Mouse (Mus musculus): Measurements from ENCODE around the gene Ttc7. TPM values are rescaled to one million over a fixed set of nuclear protein-coding genes. Genes with fewer than 3 reads are reported as not detected.

The Ttc7 gene
- polyA plus RNA-seq, 1 experiment from 2014 or later: 7.7 TPM

DNA sequence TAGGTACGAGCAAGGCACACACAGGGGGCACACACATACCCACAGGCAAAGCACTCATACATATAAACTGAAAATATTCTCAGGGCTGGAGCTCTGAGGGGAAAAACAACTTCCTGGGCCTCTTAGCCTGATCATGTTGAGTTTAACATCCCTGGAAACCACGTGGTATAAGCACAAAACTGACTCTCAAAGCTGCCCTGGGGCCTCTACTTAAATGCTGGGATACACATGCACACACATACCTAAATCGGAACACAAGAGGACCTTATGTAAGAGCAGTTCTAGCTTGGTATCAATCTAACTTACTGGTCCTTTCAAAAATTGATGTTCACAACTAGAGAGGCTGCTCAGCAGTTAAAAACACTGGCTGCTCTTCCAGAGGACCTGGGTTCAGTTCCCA lies 146.7 kb downstream of the Ttc7 start:
- 83% methylated on average over 3 of the region's 3 CpGs for WGBS
- Histone ChIP-seq H3K36me3 (peaks cover 57% of the 10 kb centered on the region), H3K9ac (no peak overlapping the region), H3K9me3 (replicated peaks) (no peaks in the 10 kb centered on the region), H3K4me1 (no peaks in the 10 kb centered on the region), H3K4me2 (no peak overlapping the region), H3K27ac (no peak overlapping the region), H3K4me3 (replicated peaks) (no peak overlapping the region), H3K27me3 (no peaks in the 10 kb centered on the region)
- ATAC-seq (replicated peaks; ENCODE audit: low FRiP score): no peak

Other genes with a start within 250 kb of the Ttc7 start
- 14.9 and 17.0 TPM in 2 replicates for gene Socs5, start 175.2 kb upstream of the Ttc7 start, polyA plus RNA-seq (2015; fragmentation: Nextera tagmentation; extraction: Ambion mirVana)
- gene Mcfd2, start 17.0 kb upstream of the Ttc7 start, polyA plus RNA-seq (2015; fragmentation: Nextera tagmentation; extraction: Ambion mirVana): 110 and 112 TPM in 2 replicates
- gene Stpg4, start 144.9 kb downstream of the Ttc7 start, polyA plus RNA-seq (2015; fragmentation: Nextera tagmentation; extraction: Ambion mirVana): not detected in 2 replicates
- gene Calm2, start 164.0 kb downstream of the Ttc7 start, polyA plus RNA-seq (2015; fragmentation: Nextera tagmentation; extraction: Ambion mirVana): 1,006 and 1,087 TPM in 2 replicates

All from kidney, embryonic 15.5 days (tissue).